Mouse (Mus musculus) heart, embryonic 12.5 days (tissue): ENCODE data around the gene Stambp. TPM values are rescaled to one million over a fixed set of nuclear protein-coding genes. Genes with fewer than 3 reads are reported as not detected.

Experiments used
- ATAC-seq: fragments of 200-750 bp; cut with Nextera tagmentation; 2 replicates; pipeline ENCODE4 v1.8.0; 2017; ENCODE audit warnings: moderate TSS enrichment, moderate library complexity; ENCODE audit not compliant: insufficient number of reproducible peaks, low FRiP score
- H3K27ac ChIP-seq: fragments of 300-500 bp; sonication (generic); 2 replicates; pipeline ENCODE4 v1.5.1; 2016; ENCODE audit warnings: mild to moderate bottlenecking, moderate library complexity; ENCODE audit not compliant: poor library complexity, severe bottlenecking
- H3K27me3 ChIP-seq: fragments of 300-500 bp; sonication (generic); replicated peaks from 2 replicates; pipeline ENCODE4 v1.6.1; 2016; ENCODE audit warnings: mild to moderate bottlenecking, moderate library complexity
- H3K36me3 ChIP-seq: fragments of 300-500 bp; sonication (generic); 2 replicates; pipeline ENCODE4 v1.6.1; 2016; ENCODE audit warnings: mild to moderate bottlenecking, moderate library complexity
- H3K4me1 ChIP-seq: fragments of 300-500 bp; sonication (generic); replicated peaks from 2 replicates; pipeline ENCODE4 v1.6.1; 2016; ENCODE audit warnings: mild to moderate bottlenecking
- H3K4me2 ChIP-seq: fragments of 300-500 bp; sonication (generic); 2 replicates; pipeline ENCODE4 v1.6.1; 2016; ENCODE audit warnings: mild to moderate bottlenecking, moderate library complexity
- H3K4me3 ChIP-seq: fragments of 300-500 bp; sonication (generic); 2 replicates; pipeline ENCODE4 v1.5.1; 2016; ENCODE audit warnings: mild to moderate bottlenecking
- H3K9ac ChIP-seq: fragments of 300-500 bp; sonication (generic); 2 replicates; pipeline ENCODE4 v1.6.1; 2016; ENCODE audit warnings: mild to moderate bottlenecking, moderate library complexity
- H3K9me3 ChIP-seq: fragments of 300-500 bp; sonication (generic); replicated peaks from 2 replicates; pipeline ENCODE4 v1.6.1; 2016; ENCODE audit warnings: mild to moderate bottlenecking, moderate library complexity
- WGBS: fragments of 180-500 bp; shearing (Covaris S2); methylation state at CpG from one replicate; pipeline ENCODE4 v1.1.7; 2016; 5-methylcytosine and 5-hydroxymethylcytosine counted together
- polyA plus RNA-seq: library from polyadenylated mRNA; unstranded; fragments of >200 nt; fragmentation: Nextera tagmentation; extraction: Ambion mirVana; gene quantifications from 2 replicates; pipeline ENCODE4 v1.2.1, GENCODE M21; 2016

The Stambp gene
- polyA plus RNA-seq, 1 experiment from 2014 or later: 24.4 TPM

- no peak for ATAC-seq
- Histone ChIP-seq H3K36me3 (peaks cover 17% of the 10 kb centered on the region), H3K27ac (peak overlapping the region; percentile 6; the same call in 1 of the 2 replicates), H3K4me3 (no peak overlapping the region), H3K4me1 (peaks cover 28% of the 10 kb centered on the region), H3K4me2 (0 out of 2 replicates have a peak overlapping the region, but pooled peaks have one; percentile 17), H3K27me3 (no peaks in the 10 kb centered on the region), H3K9ac (no peak overlapping the region), H3K9me3 (peaks cover 4% of the 10 kb centered on the region)
- 62% methylated on average over 9 of the region's 9 CpGs for WGBS
These were observed 70.8 kb downstream of the Stambp start for GRCm38 (mm10) chr6:83501524-83502310.

DNA sequence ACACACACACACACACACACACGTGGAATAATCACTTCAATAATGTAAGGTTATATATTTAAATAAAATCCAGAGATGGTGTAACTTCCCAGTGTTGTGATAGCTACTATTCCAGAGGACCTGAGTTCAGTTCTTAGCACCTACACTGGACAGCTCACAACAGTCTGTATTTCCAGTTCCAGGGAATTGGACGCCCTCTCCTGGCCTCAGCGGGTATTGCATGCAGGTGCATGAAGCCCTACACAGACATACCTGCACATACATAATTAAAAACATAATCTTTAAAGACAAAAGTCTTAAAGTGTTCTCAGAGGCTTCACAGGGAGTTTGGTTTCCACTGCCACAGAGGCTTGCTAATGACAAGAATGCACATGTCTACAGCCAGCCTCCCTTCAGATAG lies 72.1 kb downstream of the Stambp start:
- no peak for ATAC-seq
- Histone ChIP-seq H3K27me3 (no peaks in the 10 kb centered on the region), H3K36me3 (peaks cover 24% of the 10 kb centered on the region), H3K4me1 (peaks cover 24% of the 10 kb centered on the region), H3K27ac (no peak overlapping the region), H3K4me2 (no peak overlapping the region), H3K9me3 (peaks cover 4% of the 10 kb centered on the region), H3K4me3 (no peak overlapping the region), H3K9ac (no peak overlapping the region)
- 60% methylated on average over 3 of the region's 3 CpGs for WGBS

- Histone ChIP-seq H3K4me3 (no peak overlapping the region), H3K4me2 (no peak overlapping the region), H3K9ac (no peak overlapping the region), H3K27me3 (no peaks in the 10 kb centered on the region), H3K9me3 (peaks cover 4% of the 10 kb centered on the region), H3K27ac (no peak overlapping the region), H3K36me3 (peaks cover 35% of the 10 kb centered on the region), H3K4me1 (peaks cover 22% of the 10 kb centered on the region)
- 94% methylated on average over 10 of the region's 10 CpGs for WGBS
- no peak for ATAC-seq
These were observed 73.5 kb downstream of the Stambp start for GRCm38 (mm10) chr6:83499078-83499477.

GRCm38 (mm10) chr6:83496753-83497710 lies 75.5 kb downstream of the Stambp start:
- ATAC-seq: peak; percentile 18; the same call in 1 of the 2 replicates
- H3K4me1 ChIP-seq: peaks cover 12% of the 10 kb centered on the region
- no peak overlapping the region for H3K9ac ChIP-seq
- H3K4me2 ChIP-seq: no peak overlapping the region
- H3K4me3 ChIP-seq: no peak overlapping the region
- H3K27me3 ChIP-seq: no peaks in the 10 kb centered on the region
- H3K9me3 ChIP-seq: peaks cover 4% of the 10 kb centered on the region
- H3K27ac ChIP-seq: no peak overlapping the region
- 64% methylated on average over 22 of the region's 22 CpGs for WGBS
- H3K36me3 ChIP-seq: peaks cover 45% of the 10 kb centered on the region

DNA sequence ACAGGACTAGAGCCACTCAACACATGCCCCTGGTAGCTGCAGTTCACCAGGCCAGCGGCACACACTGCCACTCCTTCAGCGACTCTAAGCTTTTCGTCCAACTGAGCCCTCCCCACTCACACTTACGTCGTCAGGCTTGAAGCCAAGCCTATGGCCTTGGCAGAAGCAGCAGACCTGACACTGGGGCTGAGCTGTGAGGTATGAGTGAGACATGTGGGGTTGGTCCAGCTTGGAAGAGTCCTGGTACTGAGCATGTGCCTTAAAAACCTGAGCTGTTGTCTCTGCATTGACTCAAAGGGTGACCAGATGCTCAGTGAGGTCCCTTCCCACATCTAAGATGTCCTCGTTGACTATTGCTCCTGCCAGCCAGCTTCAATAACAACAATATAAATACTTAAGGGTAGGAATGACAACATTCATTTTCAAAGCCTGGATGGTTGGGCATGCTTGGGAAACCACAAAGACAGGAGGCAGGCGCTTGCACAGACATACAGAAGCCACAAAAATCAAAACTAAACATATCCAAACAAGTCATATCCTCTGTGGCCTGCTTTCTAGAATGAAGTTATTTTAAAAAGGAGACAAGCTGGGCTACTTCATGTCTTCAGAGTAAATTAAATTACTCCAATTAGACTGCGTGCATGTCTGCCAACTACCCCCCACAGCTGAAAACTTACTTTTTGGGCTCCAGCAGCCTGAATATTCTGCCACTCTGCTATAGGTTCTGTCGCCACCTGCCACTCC lies 76.3 kb downstream of the Stambp start:
- no peak overlapping the region for H3K4me3 ChIP-seq
- no peaks in the 10 kb centered on the region for H3K27me3 ChIP-seq
- no peak overlapping the region for H3K4me2 ChIP-seq
- ATAC-seq: no peak
- H3K4me1 ChIP-seq: peaks cover 8% of the 10 kb centered on the region
- H3K36me3 ChIP-seq: peaks cover 52% of the 10 kb centered on the region
- WGBS: 86% methylated on average over 9 of the region's 9 CpGs
- no peak overlapping the region; the same call in 1 of the 2 replicates for H3K9ac ChIP-seq
- no peak overlapping the region for H3K27ac ChIP-seq
- H3K9me3 ChIP-seq: peaks cover 4% of the 10 kb centered on the region

Other genes with a start within 250 kb of the Stambp start
- 38.9 TPM in 2 replicates for gene Mthfd2, start 246.8 kb downstream of the Stambp start, polyA plus RNA-seq
- gene Mob1a, start 246.7 kb downstream of the Stambp start, polyA plus RNA-seq: 42.6 and 43.3 TPM in 2 replicates
- gene Bola3, start 223.6 kb downstream of the Stambp start, polyA plus RNA-seq: 262 and 274 TPM in 2 replicates
- 31.3 and 33.6 TPM in 2 replicates for gene Tet3, start 113.6 kb downstream of the Stambp start, polyA plus RNA-seq
- 46.5 and 52.5 TPM in 2 replicates for gene Dguok, start 65.8 kb downstream of the Stambp start, polyA plus RNA-seq
- gene Actg2, start 36.5 kb downstream of the Stambp start, polyA plus RNA-seq: 8.6 and 10.1 TPM in 2 replicates
- 0.33 and 0.40 TPM in 2 replicates for gene Clec4f, start 83.5 kb upstream of the Stambp start, polyA plus RNA-seq
- not detected in 2 replicates for gene Cd207, start 105.1 kb upstream of the Stambp start, polyA plus RNA-seq
- gene Vax2, start 138.5 kb upstream of the Stambp start, polyA plus RNA-seq: 0.14 TPM in 1 of 2 replicates, not detected in the other
- gene Atp6v1b1, start 170.3 kb upstream of the Stambp start, polyA plus RNA-seq: not detected in 2 replicates
- gene Ankrd53, start 189.9 kb upstream of the Stambp start, polyA plus RNA-seq: not detected in 2 replicates
- 67.7 and 76.3 TPM in 2 replicates for gene Tex261, start 203.1 kb upstream of the Stambp start, polyA plus RNA-seq
- 51.6 and 54.1 TPM in 2 replicates for gene Nagk, start 222.3 kb upstream of the Stambp start, polyA plus RNA-seq